Mouse (Mus musculus) right cerebral cortex, postnatal 10 days (tissue): ENCODE measurements around the gene Araf.
A peak's percentile ranks its signal among the peaks of the same experiment; 100 is the strongest.

Experiments
- DNase-seq, 2 experiments: peaks; one replicate each; pipeline ENCODE4 v3.0.0; 2021; ENCODE audit warnings: low spot score in 2 of 2

Gene Araf

GRCm38 (mm10) chrX:20848256-20848984, 50.8 kb downstream of the Araf start:
- DNase-seq = peak; percentile 95 to 97

- DNase-seq = no peak
Observed at GRCm38 (mm10) chrX:20853794-20854193, 56.2 kb downstream of the Araf start.

GRCm38 (mm10) chrX:20861453-20862104, 64.0 kb downstream of the Araf start:
- no peak for DNase-seq

GRCm38 (mm10) chrX:20862105-20863065, 64.8 kb downstream of the Araf start:
- no peak for DNase-seq

GRCm38 (mm10) chrX:20863161-20864101, 65.8 kb downstream of the Araf start:
- DNase-seq = no peak

- DNase-seq = no peak
Observed at GRCm38 (mm10) chrX:20868091-20868490, 70.5 kb downstream of the Araf start.

GRCm38 (mm10) chrX:20869203-20869602, 71.6 kb downstream of the Araf start:
- DNase-seq = no peak

- DNase-seq = no peak
Observed at GRCm38 (mm10) chrX:20869962-20870513, 72.4 kb downstream of the Araf start, which contains the start of gene Timp1. Gene Timp1 (plus strand): TSS chrX:20870166.

- DNase-seq = no peak
Observed at GRCm38 (mm10) chrX:20872928-20873500, 75.4 kb downstream of the Araf start.

GRCm38 (mm10) chrX:20875241-20875640, 77.6 kb downstream of the Araf start:
- no peak for DNase-seq

GRCm38 (mm10) chrX:20910074-20910473, 112.5 kb downstream of the Araf start:
- peak in 1 of 2 experiments; percentile 12 for DNase-seq
